Mouse (Mus musculus) ES-E14 (cell line): Measurements from ENCODE around the gene Apopt1.

Experiments used
- MAFK ChIP-seq: IDR thresholded peaks from 2 replicates; pipeline ENCODE4 v1.6.1; 2014; ENCODE audit warnings: mild to moderate bottlenecking, low read depth, low read length, inconsistent platforms; ENCODE audit not compliant: insufficient read depth
- ZC3H11A ChIP-seq: IDR thresholded peaks from 2 replicates; pipeline ENCODE4 v1.6.1; 2012; ENCODE audit warnings: low read depth, mild to moderate bottlenecking, inconsistent platforms, low read length, borderline replicate concordance

DNA sequence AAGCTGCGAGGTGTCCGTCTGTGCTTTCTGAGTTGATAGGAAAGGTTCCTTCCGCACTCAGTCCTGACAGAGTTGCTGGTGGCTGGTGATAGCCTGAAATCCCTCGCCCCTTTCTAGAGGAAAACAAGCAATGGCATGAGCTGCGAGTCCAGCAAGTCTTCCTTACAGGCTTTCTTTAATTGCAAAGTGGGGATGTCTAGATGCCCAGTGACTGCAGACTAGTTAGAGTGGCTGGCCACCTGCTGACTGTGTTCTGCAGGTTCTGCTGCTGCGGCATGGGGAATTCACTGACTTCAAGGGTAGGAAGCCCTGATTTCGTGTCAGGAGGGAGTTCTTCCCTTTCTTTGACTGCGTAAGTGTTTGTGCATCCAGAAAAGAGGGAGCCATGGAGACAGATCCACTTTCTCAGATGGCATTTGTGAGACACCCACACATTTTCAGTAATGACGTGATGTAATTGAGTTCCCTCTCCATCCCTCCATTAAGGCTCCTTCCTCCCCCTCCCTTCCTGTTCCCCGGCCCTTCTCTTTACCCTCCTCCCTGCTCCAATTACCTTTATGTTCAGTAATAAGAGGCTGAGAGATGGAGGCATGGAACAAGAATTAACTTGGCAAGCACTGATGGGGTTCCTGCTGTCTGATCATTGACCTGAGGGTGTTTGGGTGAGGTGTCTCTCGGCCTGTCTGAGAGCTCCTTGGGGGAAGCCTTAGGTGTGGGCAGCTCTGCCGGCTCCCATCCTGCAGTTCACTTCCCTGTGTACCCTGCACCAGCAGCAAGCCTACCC lies 12.5 kb downstream of the Apopt1 start:
- TF ChIP-seq MAFK, result no peak
- no peak for TF ChIP-seq ZC3H11A
